Mouse (Mus musculus) neural tube, embryonic 14.5 days (tissue): ENCODE measurements around the gene Dcp1a. TPM values are rescaled to one million over a fixed set of nuclear protein-coding genes. Genes with fewer than 3 reads are reported as not detected.
A peak's percentile ranks its signal among the peaks of the same experiment; 100 is the strongest.

Experiments used
- ATAC-seq: fragments of 200-750 bp; cut with Nextera tagmentation; 2 replicates; pipeline ENCODE4 v1.8.0; 2017; ENCODE audit warnings: low read depth, mild to moderate bottlenecking, moderate TSS enrichment, moderate library complexity
- H3K27ac ChIP-seq: fragments of 300-500 bp; sonication (generic); 2 replicates; pipeline ENCODE4 v1.5.1; 2014; ENCODE audit warnings: low read depth, mild to moderate bottlenecking, control low read depth, low read length, moderate library complexity, mixed read lengths
- H3K27me3 ChIP-seq: fragments of 300-500 bp; sonication (generic); 2 replicates; pipeline ENCODE4 v1.6.1; 2014; ENCODE audit warnings: low read length; ENCODE audit not compliant: control insufficient read depth, insufficient read depth
- H3K36me3 ChIP-seq: fragments of 300-500 bp; sonication (generic); 2 replicates; pipeline ENCODE4 v1.6.1; 2014; ENCODE audit warnings: low read length, mixed read lengths; ENCODE audit not compliant: control insufficient read depth, insufficient read depth
- H3K4me1 ChIP-seq: fragments of 300-500 bp; sonication (generic); 2 replicates; pipeline ENCODE4 v1.6.1; 2014; ENCODE audit warnings: low read length; ENCODE audit not compliant: control insufficient read depth, insufficient read depth
- H3K4me2 ChIP-seq: fragments of 300-500 bp; sonication (generic); 2 replicates; pipeline ENCODE4 v1.6.1; 2014; ENCODE audit warnings: mild to moderate bottlenecking, low read depth, low read length, control low read depth
- H3K4me3 ChIP-seq: fragments of 300-500 bp; sonication (generic); 2 replicates; pipeline ENCODE4 v1.5.1; 2014; ENCODE audit warnings: low read depth, low read length, control low read depth, mixed read lengths
- H3K9ac ChIP-seq: fragments of 300-500 bp; sonication (generic); replicated peaks from 2 replicates; pipeline ENCODE4 v1.6.1; 2014; ENCODE audit warnings: low read depth, mild to moderate bottlenecking, control low read depth, low read length, mixed read lengths
- H3K9me3 ChIP-seq: fragments of 300-500 bp; sonication (generic); 2 replicates; pipeline ENCODE4 v1.6.1; 2016; ENCODE audit warnings: low read length; ENCODE audit not compliant: control insufficient read depth
- WGBS: fragments of 180-500 bp; shearing (Covaris S2); extraction: QIAGEN DNeasy Blood & Tissue Kit; methylation state at CpG from one replicate; pipeline ENCODE4 v1.1.7; 2014; 5-methylcytosine and 5-hydroxymethylcytosine counted together
- polyA plus RNA-seq: library from polyadenylated mRNA; unstranded; fragments of >200 nt; fragmentation: Nextera tagmentation; extraction: Ambion mirVana; gene quantifications from 2 replicates; pipeline ENCODE4 v1.2.1, GENCODE M21; 2014

Gene Dcp1a
- polyA plus RNA-seq, 1 experiment from 2014 or later: 22.1 TPM

GRCm38 (mm10) chr14:30549777-30550149, 70.4 kb downstream of the Dcp1a start:
- Histone ChIP-seq H3K9ac (peak overlapping the region; percentile 95), H3K4me1 (peaks cover 25% of the 10 kb centered on the region), H3K27me3 (no peaks in the 10 kb centered on the region), H3K27ac (peak overlapping the region; percentile 94), H3K36me3 (no peaks in the 10 kb centered on the region), H3K4me3 (peak overlapping the region; percentile 62), H3K4me2 (peak overlapping the region; percentile 91), H3K9me3 (no peaks in the 10 kb centered on the region)
- WGBS: under 1% methylated on average over 10 of the region's 10 CpGs
- ATAC-seq: peak; percentile 42

DNA sequence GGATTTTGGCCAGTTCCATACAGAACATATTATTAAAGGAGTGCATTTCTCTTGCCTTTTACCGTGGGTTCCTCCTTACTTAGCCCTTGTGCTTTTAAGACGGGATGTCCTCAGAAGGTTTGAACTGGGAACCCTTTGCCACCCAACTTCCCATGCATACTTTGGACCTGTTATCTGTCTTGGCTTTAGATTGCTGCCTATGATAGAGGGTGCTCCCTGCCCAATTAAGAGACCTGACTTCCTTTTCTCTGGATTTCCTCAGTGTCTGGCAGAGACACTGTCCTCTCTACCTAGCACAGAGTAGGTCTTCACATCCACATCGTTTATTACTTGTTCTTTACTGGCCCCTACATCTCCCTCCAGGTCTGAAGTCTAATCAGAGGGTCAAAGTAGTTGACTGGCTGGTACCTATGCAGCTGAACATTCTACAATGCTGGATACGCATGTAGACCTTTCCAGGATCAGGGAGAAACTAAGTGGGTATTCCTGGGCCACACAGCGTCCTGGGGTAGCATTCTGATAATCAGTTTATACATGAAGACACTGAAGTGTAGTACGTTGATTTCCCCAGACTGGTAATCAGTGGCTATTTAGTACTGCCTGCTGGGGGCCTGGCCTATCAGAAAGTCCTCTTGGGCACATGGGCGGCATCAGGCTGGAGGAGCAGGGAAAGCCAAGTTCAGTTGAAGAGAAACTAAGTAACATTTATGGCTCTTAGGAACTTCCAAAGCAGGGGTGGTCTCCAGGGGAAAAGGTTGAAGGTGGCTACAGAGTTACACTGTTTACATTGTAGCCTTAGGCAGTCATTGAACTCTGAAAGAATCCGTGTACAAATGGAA, 71.1 kb downstream of the Dcp1a start:
- WGBS: 31% methylated on average over 8 of the region's 8 CpGs
- peak overlapping the region; percentile 91 for H3K4me2 ChIP-seq
- H3K9me3 ChIP-seq: no peaks in the 10 kb centered on the region
- peak overlapping the region; percentile 95; the same call in 1 of the 2 replicates for H3K9ac ChIP-seq
- no peak for ATAC-seq
- no peak overlapping the region; the same call in 1 of the 2 replicates for H3K27ac ChIP-seq
- no peaks in the 10 kb centered on the region for H3K27me3 ChIP-seq
- H3K4me1 ChIP-seq: peaks cover 25% of the 10 kb centered on the region
- H3K36me3 ChIP-seq: no peaks in the 10 kb centered on the region
- H3K4me3 ChIP-seq: peak overlapping the region; percentile 62

GRCm38 (mm10) chr14:30551509-30551908, 72.2 kb downstream of the Dcp1a start:
- Histone ChIP-seq H3K4me1 (peaks cover 25% of the 10 kb centered on the region), H3K9me3 (no peaks in the 10 kb centered on the region), H3K27ac (no peak overlapping the region), H3K9ac (no peak overlapping the region), H3K27me3 (no peaks in the 10 kb centered on the region), H3K36me3 (no peaks in the 10 kb centered on the region), H3K4me2 (peak overlapping the region; percentile 91), H3K4me3 (0 out of 2 replicates have a peak overlapping the region, but pooled peaks have one; percentile 4)
- WGBS: 69% methylated on average over 5 of the region's 5 CpGs
- no peak for ATAC-seq

- H3K27me3 ChIP-seq: no peaks in the 10 kb centered on the region
- no peak overlapping the region; the same call in 1 of the 2 replicates for H3K4me2 ChIP-seq
- no peak overlapping the region for H3K9ac ChIP-seq
- no peaks in the 10 kb centered on the region for H3K36me3 ChIP-seq
- H3K27ac ChIP-seq: no peak overlapping the region
- H3K4me3 ChIP-seq: no peak overlapping the region
- 92% methylated on average over 2 of the region's 2 CpGs for WGBS
- H3K4me1 ChIP-seq: peaks cover 25% of the 10 kb centered on the region
- H3K9me3 ChIP-seq: no peaks in the 10 kb centered on the region
- no peak for ATAC-seq
These were observed 72.6 kb downstream of the Dcp1a start for GRCm38 (mm10) chr14:30551981-30552380.

DNA sequence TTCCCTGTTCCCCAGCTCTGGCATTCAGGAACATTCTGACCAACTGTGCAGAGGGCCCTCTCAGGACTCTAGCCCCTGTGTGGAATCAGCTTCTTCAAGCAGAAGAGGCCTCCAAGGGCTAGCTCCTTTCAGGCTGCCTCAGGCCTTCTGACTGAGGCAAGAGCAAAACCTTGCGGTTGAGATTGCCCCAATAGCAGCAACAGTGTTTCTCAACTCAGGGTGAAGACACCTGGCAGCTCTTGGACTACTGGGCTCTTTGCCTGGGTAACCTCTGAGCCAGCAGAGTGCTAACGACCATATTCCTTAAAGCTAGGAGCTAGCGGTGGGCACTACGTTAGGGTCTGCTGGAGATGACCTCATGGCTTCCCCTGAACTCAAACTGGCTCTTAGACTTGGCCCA, 73.8 kb downstream of the Dcp1a start:
- Histone ChIP-seq H3K9ac (no peak overlapping the region), H3K4me1 (peaks cover 23% of the 10 kb centered on the region), H3K4me2 (no peak overlapping the region), H3K36me3 (no peaks in the 10 kb centered on the region), H3K4me3 (no peak overlapping the region), H3K9me3 (no peaks in the 10 kb centered on the region), H3K27me3 (no peaks in the 10 kb centered on the region), H3K27ac (no peak overlapping the region)
- ATAC-seq: no peak
- 93% methylated on average over 4 of the region's 4 CpGs for WGBS

DNA sequence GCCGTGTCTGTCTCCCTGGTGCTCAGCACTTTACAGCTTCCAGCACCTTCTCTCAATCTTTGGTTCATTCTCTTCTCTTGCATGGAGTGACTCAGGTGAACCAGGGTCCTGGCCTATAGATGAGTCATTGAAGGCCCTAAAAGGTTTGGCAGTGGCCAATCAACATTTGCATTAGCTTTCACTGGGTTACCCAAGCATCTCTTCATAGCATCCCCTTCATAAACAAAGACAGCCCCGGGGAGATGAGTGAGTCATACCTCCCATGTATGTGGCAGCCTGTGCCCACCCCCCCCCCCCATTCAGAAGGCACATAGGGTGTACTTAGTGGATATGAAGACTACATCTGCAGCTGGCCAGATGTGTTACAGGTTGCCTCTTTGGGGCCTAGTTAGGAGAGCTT, 77.3 kb downstream of the Dcp1a start:
- Histone ChIP-seq H3K27ac (no peak overlapping the region), H3K9ac (no peak overlapping the region), H3K4me3 (no peak overlapping the region), H3K27me3 (no peaks in the 10 kb centered on the region), H3K4me2 (no peak overlapping the region), H3K9me3 (no peaks in the 10 kb centered on the region), H3K36me3 (peaks cover 27% of the 10 kb centered on the region), H3K4me1 (peaks cover 6% of the 10 kb centered on the region)
- no peak for ATAC-seq
- WGBS: 87% methylated on average over 2 of the region's 2 CpGs

GRCm38 (mm10) chr14:30557730-30558129, 78.4 kb downstream of the Dcp1a start:
- no peak overlapping the region for H3K27ac ChIP-seq
- 0 out of 2 replicates have a peak, but pooled peaks cover 5% of the 10 kb centered on the region for H3K4me1 ChIP-seq
- ATAC-seq: no peak
- H3K9ac ChIP-seq: no peak overlapping the region
- 83% methylated on average over 9 of the region's 9 CpGs for WGBS
- no peak overlapping the region for H3K4me3 ChIP-seq
- no peak overlapping the region for H3K4me2 ChIP-seq
- H3K9me3 ChIP-seq: no peaks in the 10 kb centered on the region
- H3K36me3 ChIP-seq: peaks cover 27% of the 10 kb centered on the region
- no peaks in the 10 kb centered on the region for H3K27me3 ChIP-seq

- peaks cover 27% of the 10 kb centered on the region for H3K36me3 ChIP-seq
- 92% methylated on average over 17 of the region's 17 CpGs for WGBS
- no peaks in the 10 kb centered on the region for H3K9me3 ChIP-seq
- ATAC-seq: no peak
- no peak overlapping the region for H3K27ac ChIP-seq
- H3K27me3 ChIP-seq: no peaks in the 10 kb centered on the region
- H3K4me1 ChIP-seq: 0 out of 2 replicates have a peak, but pooled peaks cover 5% of the 10 kb centered on the region
- H3K4me2 ChIP-seq: no peak overlapping the region
- no peak overlapping the region for H3K4me3 ChIP-seq
- H3K9ac ChIP-seq: no peak overlapping the region
These were observed 80.1 kb downstream of the Dcp1a start for GRCm38 (mm10) chr14:30559321-30559850.

DNA sequence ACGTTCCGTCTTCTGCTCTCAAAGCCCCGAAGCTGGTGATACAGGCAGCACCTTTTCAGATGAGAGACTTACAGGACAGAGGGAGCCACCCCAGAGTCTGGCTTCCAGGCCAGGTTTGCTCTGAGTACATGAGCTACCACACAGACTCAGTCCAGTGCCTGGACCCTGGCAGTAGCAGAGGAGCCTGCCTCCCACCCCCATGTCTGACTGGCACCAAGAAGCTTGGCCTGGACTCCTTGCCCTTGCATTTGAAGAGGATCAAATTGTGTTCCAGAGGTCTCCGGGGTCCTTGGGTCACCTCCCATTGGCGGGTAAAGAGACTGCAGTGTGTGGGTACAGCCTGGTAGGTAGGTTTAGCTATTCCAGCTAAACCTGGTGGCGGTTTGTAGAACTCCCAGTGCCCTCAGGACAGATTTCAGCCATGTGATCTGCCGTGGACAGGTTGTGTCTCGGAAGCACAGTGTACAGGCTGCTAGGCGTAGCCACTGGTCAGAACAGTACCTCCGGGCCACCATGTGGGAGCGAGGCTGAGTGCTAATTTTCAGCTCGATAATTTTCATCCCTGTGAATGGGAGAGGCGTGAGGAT, 81.6 kb downstream of the Dcp1a start:
- Histone ChIP-seq H3K4me3 (no peak overlapping the region), H3K27ac (no peak overlapping the region), H3K36me3 (peaks cover 27% of the 10 kb centered on the region), H3K4me2 (no peak overlapping the region), H3K4me1 (0 out of 2 replicates have a peak, but pooled peaks cover 5% of the 10 kb centered on the region), H3K27me3 (no peaks in the 10 kb centered on the region), H3K9ac (no peak overlapping the region), H3K9me3 (no peaks in the 10 kb centered on the region)
- 92% methylated on average over 13 of the region's 13 CpGs for WGBS
- ATAC-seq: no peak
